Mouse (Mus musculus): ENCODE results near the gene Platr17.

GRCm38 (mm10) chr17:33921361-33921760 lies 16.4 kb downstream of the Platr17 start:
- TF ChIP-seq CTCF (IDR thresholded peaks at IDR 0.05; ENCODE audit: extremely low read depth, insufficient read depth, insufficient read length, insufficient replicate concordance) (no peak), POLR2A (IDR thresholded peaks at IDR 0.05; ENCODE audit: low read depth, low read length) (no peak)
